Mouse (Mus musculus): ENCODE results near the gene Smco2. TPM values are rescaled to one million over a fixed set of nuclear protein-coding genes. Genes with fewer than 3 reads are reported as not detected.

The Smco2 gene
- polyA plus RNA-seq, 1 experiment from 2014 or later = not detected

Other genes with a start within 250 kb of the Smco2 start
- 137 and 154 TPM in 2 replicates for gene Med21, start 207.6 kb upstream of the Smco2 start, polyA plus RNA-seq (2015; fragmentation: Nextera tagmentation; extraction: Ambion mirVana)
- 36.5 and 37.0 TPM in 2 replicates for gene Tm7sf3, start 207.3 kb upstream of the Smco2 start, polyA plus RNA-seq (2015; fragmentation: Nextera tagmentation; extraction: Ambion mirVana)
- 14.7 and 16.0 TPM in 2 replicates for gene Stk38l, start 125.1 kb upstream of the Smco2 start, polyA plus RNA-seq (2015; fragmentation: Nextera tagmentation; extraction: Ambion mirVana)
- 2.3 and 4.2 TPM in 2 replicates for gene Arntl2, start 54.0 kb upstream of the Smco2 start, polyA plus RNA-seq (2015; fragmentation: Nextera tagmentation; extraction: Ambion mirVana)
- gene Ppfibp1, start 38.4 kb downstream of the Smco2 start, polyA plus RNA-seq (2015; fragmentation: Nextera tagmentation; extraction: Ambion mirVana) = 68.3 and 73.6 TPM in 2 replicates
- 0.22 and 0.36 TPM in 2 replicates for gene 1700034J05Rik, start 104.3 kb downstream of the Smco2 start, polyA plus RNA-seq (2015; fragmentation: Nextera tagmentation; extraction: Ambion mirVana)
- gene Rep15, start 182.5 kb downstream of the Smco2 start, polyA plus RNA-seq (2015; fragmentation: Nextera tagmentation; extraction: Ambion mirVana) = 1.4 and 1.5 TPM in 2 replicates
- 114 and 118 TPM in 2 replicates for gene Mrps35, start 192.7 kb downstream of the Smco2 start, polyA plus RNA-seq (2015; fragmentation: Nextera tagmentation; extraction: Ambion mirVana)
- 4.6 and 5.0 TPM in 2 replicates for gene Mansc4, start 236.9 kb downstream of the Smco2 start, polyA plus RNA-seq (2015; fragmentation: Nextera tagmentation; extraction: Ambion mirVana)
- gene Klhl42, start 241.3 kb downstream of the Smco2 start, polyA plus RNA-seq (2015; fragmentation: Nextera tagmentation; extraction: Ambion mirVana) = 6.4 and 6.5 TPM in 2 replicates